Mouse (Mus musculus): ENCODE results near the gene Atp5g2.

- TF ChIP-seq ZC3H11A (IDR thresholded peaks at IDR 0.05; ENCODE audit: borderline replicate concordance, low read depth, low read length) (no peak), HCFC1 (IDR thresholded peaks at IDR 0.05; ENCODE audit: borderline replicate concordance, insufficient read depth, low read length) (no peak)
Observed at GRCm38 (mm10) chr15:102721016-102721898, 49.1 kb upstream of the Atp5g2 start.

All from ES-E14 (cell line).